Mouse (Mus musculus): ENCODE data around the gene Tmod4. TPM values are rescaled to one million over a fixed set of nuclear protein-coding genes. Genes with fewer than 3 reads are reported as not detected.
"Not testable (repeated sequence)": the region's sequence is repeated elsewhere in the genome, so short reads cannot be mapped to it uniquely, and the experiment has no call there.

Tmod4 gene
- polyA plus RNA-seq, 1 experiment from 2014 or later: 0.44 TPM

DNA sequence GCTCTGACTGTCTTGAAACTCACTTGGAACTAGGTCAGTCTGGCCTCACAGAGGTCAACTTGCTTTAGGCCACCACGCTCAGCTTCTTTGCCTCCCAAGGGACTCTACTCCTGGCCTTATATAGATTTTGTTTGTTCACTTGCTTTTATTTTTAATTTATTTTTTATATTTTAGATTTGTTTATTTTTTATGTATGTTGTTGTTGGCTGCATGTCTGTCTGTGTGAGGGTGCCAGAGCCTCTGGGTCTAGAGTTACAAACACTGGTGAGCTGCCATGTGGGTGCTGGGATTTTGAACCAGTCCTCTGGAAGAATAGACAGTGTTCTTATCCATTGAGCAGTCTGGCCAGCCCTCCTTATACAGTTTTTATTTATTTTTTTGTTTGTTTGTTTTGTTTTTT, 11.5 kb upstream of the Tmod4 start:
- no peak for ATAC-seq
- DNase-seq (ENCODE audit: low read depth, low spot score): no peak
- no peaks in the 10 kb centered on the region for H3K27me3 ChIP-seq
- in situ Hi-C loops (cut with MboI; ENCODE audit: low pct_unique_long_range_greater_than_20kb): no loop called here
- CTCF ChIA-PET: interaction anchor here (0.7 to 1.6 kb wide), 4 partner anchors 8 to 59 kb away, joined by 3 to 4 read pairs (median 3); no protein-coding TSS in a partner anchor
- no peak for TF ChIP-seq CTCF (IDR thresholded peaks at IDR 0.05)
- POLR2A ChIA-PET: interaction anchor here (0.8 kb wide), 1 partner anchor 20 kb away, joined by 3 read pairs; no protein-coding TSS in a partner anchor

DNA sequence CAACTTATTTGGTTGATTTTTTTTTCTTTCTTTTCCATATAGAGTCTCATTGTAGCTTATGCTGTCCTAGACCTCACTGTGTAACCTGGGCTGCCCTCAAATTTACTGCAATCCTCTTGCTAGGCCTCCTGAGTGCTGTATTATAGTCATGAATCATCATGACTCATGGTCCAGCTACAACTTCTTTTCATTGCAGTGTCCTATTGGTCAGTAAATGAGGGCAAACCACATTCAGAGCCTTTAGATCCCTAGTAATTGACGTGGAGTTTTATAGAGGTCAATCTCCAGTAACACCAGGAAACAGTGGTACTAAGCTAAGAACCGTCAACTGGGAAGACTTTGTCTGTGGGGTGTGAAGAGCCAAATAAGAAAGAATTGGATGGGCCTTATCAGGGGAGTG, 6.5 kb upstream of the Tmod4 start:
- no peaks in the 10 kb centered on the region for H3K27me3 ChIP-seq
- in situ Hi-C loops (cut with MboI; ENCODE audit: low pct_unique_long_range_greater_than_20kb): no loop called here
- ATAC-seq (peak; percentile 70), DNase-seq (ENCODE audit: low read depth, low spot score) (peak; percentile 65)
- no peak for TF ChIP-seq CTCF (IDR thresholded peaks at IDR 0.05)
- CTCF ChIA-PET: interaction anchor here (0.9 to 1.6 kb wide), 6 partner anchors 9 to 91 kb away, joined by 3 to 7 read pairs (median 3); no protein-coding TSS in a partner anchor
- POLR2A ChIA-PET: interaction anchor here (0.5 to 4.1 kb wide), 4 partner anchors 10 to 104 kb away, joined by 3 to 18 read pairs (median 4); no protein-coding TSS in a partner anchor

DNA sequence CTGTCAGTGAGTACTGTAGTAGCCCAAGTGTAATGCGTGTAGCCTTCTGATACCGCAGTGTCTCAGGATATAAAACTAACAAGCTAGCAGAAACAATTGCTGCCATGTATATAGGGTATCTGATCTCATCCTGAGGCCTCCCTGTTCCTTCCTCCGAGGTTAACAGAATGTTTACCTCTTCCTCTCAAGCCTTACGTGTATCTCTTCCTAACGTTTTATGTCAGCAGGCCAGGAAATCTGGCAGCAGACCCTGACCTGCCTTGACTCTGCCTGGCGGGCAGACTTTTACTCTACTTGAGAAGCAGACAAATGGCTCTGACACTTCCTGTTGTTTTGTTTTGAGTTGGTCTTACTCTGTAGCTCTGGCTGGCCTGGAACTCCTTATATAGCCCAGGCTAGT, 2.7 kb upstream of the Tmod4 start:
- POLR2A ChIA-PET: no interaction called here
- ATAC-seq (no peak), DNase-seq (ENCODE audit: low read depth, low spot score) (no peak)
- H3K27me3 ChIP-seq: no peaks in the 10 kb centered on the region
- in situ Hi-C loops (cut with MboI; ENCODE audit: low pct_unique_long_range_greater_than_20kb): no loop called here
- no peak for TF ChIP-seq CTCF (IDR thresholded peaks at IDR 0.05)
- CTCF ChIA-PET: interaction anchor here (1.4 kb wide), 1 partner anchor 9 kb away, joined by 4 read pairs; no protein-coding TSS in a partner anchor

DNA sequence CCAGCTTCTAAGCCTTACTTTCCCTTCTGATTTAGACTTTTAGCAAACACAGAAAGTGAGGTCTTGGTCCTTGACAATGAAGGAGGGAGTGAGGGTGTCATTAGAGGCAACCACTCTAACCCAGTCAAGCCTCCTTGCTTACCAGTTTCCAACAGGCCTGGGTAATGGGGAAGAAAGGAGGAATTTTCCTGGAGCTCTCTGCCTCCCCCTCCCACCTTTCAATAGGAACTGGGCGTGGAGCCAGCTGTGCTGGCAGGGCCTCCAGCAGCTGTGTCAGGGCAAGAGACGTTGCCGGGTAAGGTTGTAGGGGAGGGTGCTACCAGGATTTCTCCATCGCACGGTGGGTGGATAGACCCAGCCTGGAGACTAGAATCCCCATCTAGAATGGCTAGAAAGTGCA, 696 bp downstream of the Tmod4 start:
- in situ Hi-C loops (cut with MboI; ENCODE audit: low pct_unique_long_range_greater_than_20kb): no loop called here
- POLR2A ChIA-PET: no interaction called here
- ATAC-seq (no peak), DNase-seq (ENCODE audit: low read depth, low spot score) (no peak)
- CTCF ChIA-PET: interaction anchor here (0.9 to 1.2 kb wide), 3 partner anchors 10 to 72 kb away, joined by 3 to 5 read pairs (median 3); no protein-coding TSS in a partner anchor
- TF ChIP-seq CTCF (IDR thresholded peaks at IDR 0.05): no peak
- no peaks in the 10 kb centered on the region for H3K27me3 ChIP-seq

DNA sequence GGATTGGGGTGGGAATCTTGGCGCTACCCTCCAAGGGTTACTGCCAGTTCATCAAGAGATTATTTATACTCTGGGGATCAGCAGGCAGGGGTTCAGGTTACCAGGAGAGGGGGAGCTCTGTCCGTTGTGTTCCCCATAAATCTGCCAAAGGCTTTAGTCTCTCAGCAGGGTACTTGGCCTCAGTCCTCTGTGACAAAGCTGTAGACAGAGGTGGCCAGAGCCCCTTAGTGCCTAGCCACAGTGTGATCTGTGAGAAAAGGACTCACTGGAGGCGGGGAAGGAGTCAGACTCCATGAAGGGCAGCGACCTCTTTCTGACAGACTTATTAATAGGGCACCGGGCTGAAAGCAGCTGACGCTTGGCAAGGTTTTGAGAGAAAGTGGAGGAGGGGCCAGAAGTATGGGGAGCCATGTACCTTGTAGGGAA, 5.0 kb downstream of the Tmod4 start:
- POLR2A ChIA-PET: interaction anchor here (1.1 to 3.9 kb wide), 2 partner anchors 12 to 15 kb away, joined by 3 to 18 read pairs; no protein-coding TSS in a partner anchor
- ATAC-seq (no peak), DNase-seq (ENCODE audit: low read depth, low spot score) (no peak)
- CTCF ChIA-PET: interaction anchor here (1.3 to 1.8 kb wide), 2 partner anchors 12 to 13 kb away, joined by 4 to 7 read pairs; no protein-coding TSS in a partner anchor
- no peak for TF ChIP-seq CTCF (IDR thresholded peaks at IDR 0.05)
- in situ Hi-C loops (cut with MboI; ENCODE audit: low pct_unique_long_range_greater_than_20kb): no loop called here
- H3K27me3 ChIP-seq: no peaks in the 10 kb centered on the region

DNA sequence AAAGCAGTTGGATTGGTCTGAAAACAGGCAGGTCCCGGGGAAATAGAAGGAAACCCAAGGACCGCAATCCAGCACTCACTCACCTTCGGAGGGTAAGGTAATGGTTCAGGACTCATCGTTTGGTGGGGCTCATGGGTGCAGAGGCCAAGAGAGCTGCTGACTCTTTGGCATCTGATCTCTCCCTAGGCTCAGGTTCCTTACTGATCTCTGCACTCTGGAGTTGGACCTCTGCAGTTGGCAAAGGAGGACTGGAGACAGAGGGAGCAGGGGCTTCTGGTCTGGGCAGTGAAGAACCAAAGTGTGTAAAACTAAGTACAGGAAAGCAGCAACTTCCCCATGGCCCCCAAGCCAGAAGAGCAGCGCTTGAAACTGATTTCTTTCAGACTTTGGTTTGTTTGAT, 5.8 kb downstream of the Tmod4 start:
- ChIA-PET CTCF (no interaction called here), POLR2A (interaction anchor here (0.6 kb wide), 1 partner anchor 1299 kb away, joined by 3 read pairs; no protein-coding TSS in a partner anchor)
- DNase-seq (ENCODE audit: low read depth, low spot score): no peak
- no peaks in the 10 kb centered on the region for H3K27me3 ChIP-seq
- TF ChIP-seq CTCF (IDR thresholded peaks at IDR 0.05): no peak
- in situ Hi-C loops (cut with MboI; ENCODE audit: low pct_unique_long_range_greater_than_20kb): no loop called here
- ATAC-seq: no peak

DNA sequence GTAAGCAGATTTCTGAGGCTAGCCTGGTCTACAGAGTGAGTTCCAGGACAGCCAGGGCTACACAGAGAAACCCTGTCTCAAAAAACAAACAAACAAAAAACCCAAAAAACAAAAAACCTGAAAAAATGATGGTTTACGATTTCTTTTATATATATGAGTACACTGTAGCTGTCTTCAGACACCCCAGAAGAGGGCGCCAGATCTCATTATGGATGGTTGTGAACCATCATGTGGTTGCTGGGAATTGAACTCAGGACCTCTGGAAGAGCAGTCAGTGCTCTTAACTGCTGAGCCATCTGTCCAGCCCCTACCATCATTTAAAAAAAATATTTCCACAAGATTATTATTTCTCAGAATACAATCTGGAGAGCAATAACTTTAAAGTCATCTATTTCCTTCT, 8.1 kb downstream of the Tmod4 start:
- CTCF ChIA-PET: interaction anchor here (0.8 to 1.2 kb wide), 5 partner anchors 9 to 67 kb away, joined by 3 to 4 read pairs (median 3); no protein-coding TSS in a partner anchor
- peak; percentile 80 for TF ChIP-seq CTCF (IDR thresholded peaks at IDR 0.05)
- POLR2A ChIA-PET: interaction anchor here (0.6 to 1.2 kb wide), 3 partner anchors 14 to 95 kb away, joined by 3 read pairs; no protein-coding TSS in a partner anchor
- in situ Hi-C loops (cut with MboI; ENCODE audit: low pct_unique_long_range_greater_than_20kb); H3K27me3 ChIP-seq; ATAC-seq; DNase-seq (ENCODE audit: low read depth, low spot score): not testable (repeated sequence)

DNA sequence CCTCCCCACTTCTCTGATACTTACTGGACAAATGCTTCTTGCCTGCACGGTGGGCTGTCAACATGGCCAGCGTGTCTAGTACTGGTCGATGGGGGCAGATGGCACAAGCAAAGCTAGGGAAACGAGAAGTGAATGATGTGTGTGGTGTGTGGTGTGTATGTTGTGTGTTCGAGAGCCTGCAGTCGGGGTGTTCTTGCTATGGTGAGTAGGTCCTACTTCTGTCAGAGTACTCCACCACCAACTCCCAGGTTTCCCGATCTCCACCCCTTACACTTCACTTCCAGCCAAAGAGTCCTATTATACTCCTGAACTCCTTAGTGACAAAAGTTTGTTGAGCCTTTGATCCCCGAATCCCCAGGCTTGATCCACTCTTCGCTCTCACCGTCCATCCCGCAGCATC, 8.9 kb downstream of the Tmod4 start:
- in situ Hi-C loops (cut with MboI; ENCODE audit: low pct_unique_long_range_greater_than_20kb): no loop called here
- ATAC-seq: no peak
- TF ChIP-seq CTCF (IDR thresholded peaks at IDR 0.05): no peak
- no peak for DNase-seq (ENCODE audit: low read depth, low spot score)
- no peaks in the 10 kb centered on the region for H3K27me3 ChIP-seq
- ChIA-PET CTCF (interaction anchor here (0.9 to 1.2 kb wide), 4 partner anchors 10 to 68 kb away, joined by 3 to 4 read pairs (median 3); no protein-coding TSS in a partner anchor), POLR2A (interaction anchor here (0.6 to 1.2 kb wide), 3 partner anchors 15 to 95 kb away, joined by 3 read pairs; no protein-coding TSS in a partner anchor)

DNA sequence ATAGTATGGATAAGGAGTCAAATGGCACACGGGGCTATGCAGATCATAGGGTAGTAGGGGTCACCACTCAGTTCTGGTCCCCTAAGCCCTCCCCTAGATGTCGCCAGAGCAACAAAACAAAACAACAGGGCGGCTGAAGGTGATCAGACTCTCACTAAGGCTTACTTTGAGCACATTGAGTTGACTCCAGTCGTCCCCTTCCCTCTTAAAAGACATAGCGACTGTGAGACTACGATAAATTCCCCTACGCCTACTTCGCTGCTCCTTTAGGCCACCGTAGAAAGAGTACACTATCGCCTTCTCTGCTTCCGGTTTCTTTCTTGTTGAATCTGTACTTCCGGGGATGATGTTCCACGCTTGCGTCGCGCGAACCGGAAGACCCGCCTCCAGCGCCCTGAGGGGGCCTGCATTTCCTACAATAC, 9.4 kb downstream of the Tmod4 start, which contains the start of the genes Scnm1 and Lysmd1:
Gene Scnm1 (minus strand): TSS at position 332 of the 422 bp plus-strand sequence.
Gene Lysmd1 (plus strand): TSS at position 409 of the 422 bp plus-strand sequence.
- CTCF ChIA-PET: no interaction called here
- POLR2A ChIA-PET: no interaction called here
- peak; percentile 84 for ATAC-seq
- in situ Hi-C loops (cut with MboI; ENCODE audit: low pct_unique_long_range_greater_than_20kb): no loop called here
- peak; percentile 91 for DNase-seq (ENCODE audit: low read depth, low spot score)
- no peaks in the 10 kb centered on the region for H3K27me3 ChIP-seq
- peak; percentile 61 for TF ChIP-seq CTCF (IDR thresholded peaks at IDR 0.05)

DNA sequence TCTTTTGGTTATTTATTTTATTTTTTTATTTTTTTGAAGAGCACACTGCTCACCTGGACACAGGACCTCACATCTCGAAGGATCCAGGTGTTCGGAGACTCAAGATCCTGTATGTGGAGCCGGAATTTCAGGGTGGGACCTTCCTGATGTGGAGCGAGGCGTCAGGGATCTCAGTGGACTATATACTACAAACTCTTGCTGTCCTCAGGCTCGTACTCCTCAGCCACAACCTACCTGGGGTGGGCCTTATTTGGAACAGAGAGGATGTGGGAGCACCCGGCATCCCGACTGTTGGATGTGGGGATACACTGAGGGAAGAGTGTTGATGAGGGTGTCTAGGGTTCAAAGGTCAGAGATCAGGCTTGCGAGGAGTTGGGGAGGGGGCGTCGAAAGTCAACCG, 9.9 kb downstream of the Tmod4 start:
- ATAC-seq: peak; percentile 23
- CTCF ChIA-PET; in situ Hi-C loops (cut with MboI; ENCODE audit: low pct_unique_long_range_greater_than_20kb); DNase-seq (ENCODE audit: low read depth, low spot score); POLR2A ChIA-PET; H3K27me3 ChIP-seq: not testable (repeated sequence)

DNA sequence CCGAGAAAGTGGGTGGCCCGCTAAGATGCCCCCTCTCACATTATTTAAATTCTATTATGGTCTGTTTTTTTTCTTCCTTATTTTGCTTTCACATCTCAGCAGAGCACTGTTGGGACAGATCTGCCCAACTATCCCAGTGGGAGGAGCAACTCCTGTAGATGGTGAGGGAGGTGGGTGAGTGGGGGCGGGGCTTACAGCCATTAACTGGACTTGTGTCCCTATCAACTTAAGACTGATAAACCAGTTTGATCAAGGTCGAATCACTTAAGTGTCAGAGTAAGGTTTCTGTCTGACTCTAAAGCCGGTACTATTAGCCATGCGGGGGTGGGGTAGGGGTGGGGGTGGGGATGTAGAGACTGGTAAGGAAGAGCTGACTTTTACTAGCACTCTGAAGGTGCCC, 10.7 kb downstream of the Tmod4 start:
- ATAC-seq (no peak), DNase-seq (ENCODE audit: low read depth, low spot score) (no peak)
- in situ Hi-C loops (cut with MboI; ENCODE audit: low pct_unique_long_range_greater_than_20kb): no loop called here
- POLR2A ChIA-PET: no interaction called here
- TF ChIP-seq CTCF (IDR thresholded peaks at IDR 0.05): no peak
- CTCF ChIA-PET: no interaction called here
- H3K27me3 ChIP-seq: no peaks in the 10 kb centered on the region
